Mouse (Mus musculus) kidney, adult 2 months (tissue): ENCODE data around the gene Smim4. TPM values are rescaled to one million over a fixed set of nuclear protein-coding genes. Genes with fewer than 3 reads are reported as not detected.

Source experiments
- DNase-seq: peaks from one replicate; pipeline ENCODE4 v3.0.0; 2021
- H3K27ac ChIP-seq: fragments of 200-500 bp; 2 replicates; pipeline ENCODE4 v1.5.1; 2012; ENCODE audit warnings: low read depth, low read length, control low read depth, inconsistent platforms; ENCODE audit not compliant: insufficient read depth
- H3K27me3 ChIP-seq: fragments of 200-500 bp; replicated peaks from 2 replicates; pipeline ENCODE4 v1.6.1; 2012; ENCODE audit warnings: mild to moderate bottlenecking, moderate library complexity, low read length, inconsistent platforms; ENCODE audit not compliant: control insufficient read depth, insufficient read depth
- H3K36me3 ChIP-seq: fragments of 200-500 bp; 2 replicates; pipeline ENCODE4 v1.6.1; 2012; ENCODE audit warnings: mild to moderate bottlenecking, moderate library complexity, low read length, inconsistent platforms; ENCODE audit not compliant: control insufficient read depth, insufficient read depth
- H3K4me1 ChIP-seq: fragments of 200-500 bp; 2 replicates; pipeline ENCODE4 v1.6.1; 2011; ENCODE audit warnings: low read length; ENCODE audit not compliant: control insufficient read depth, insufficient read depth
- H3K4me3 ChIP-seq: fragments of 200-500 bp; 2 replicates; pipeline ENCODE4 v1.5.1; 2011; ENCODE audit warnings: mild to moderate bottlenecking, low read depth, low read length, control low read depth; ENCODE audit not compliant: insufficient read depth
- CTCF ChIP-seq: fragments of 200-500 bp; conservative IDR thresholded peaks from 2 replicates; pipeline ENCODE4 v1.5.1; 2011; ENCODE audit warnings: low read depth, mild to moderate bottlenecking, control low read depth, low read length, moderate library complexity, mixed read lengths; ENCODE audit not compliant: insufficient read depth, insufficient read length
- POLR2A ChIP-seq: fragments of 200-500 bp; IDR thresholded peaks from one replicate; pipeline ENCODE4 v1.6.1; 2011; ENCODE audit warnings: low read depth, low read length, control low read depth
- WGBS: fragments of 180-500 bp; shearing (Covaris S2); methylation state at CpG from one replicate; pipeline ENCODE4 v1.1.7; 2018; 5-methylcytosine and 5-hydroxymethylcytosine counted together
- polyA plus RNA-seq: library from polyadenylated mRNA; depleted of rRNA; stranded (reverse); fragments of >200 nt; gene quantifications from 2 replicates; pipeline ENCODE4 v1.2.3, GENCODE M21; 2012

The Smim4 gene
- polyA plus RNA-seq, 1 experiment = 158 TPM

DNA sequence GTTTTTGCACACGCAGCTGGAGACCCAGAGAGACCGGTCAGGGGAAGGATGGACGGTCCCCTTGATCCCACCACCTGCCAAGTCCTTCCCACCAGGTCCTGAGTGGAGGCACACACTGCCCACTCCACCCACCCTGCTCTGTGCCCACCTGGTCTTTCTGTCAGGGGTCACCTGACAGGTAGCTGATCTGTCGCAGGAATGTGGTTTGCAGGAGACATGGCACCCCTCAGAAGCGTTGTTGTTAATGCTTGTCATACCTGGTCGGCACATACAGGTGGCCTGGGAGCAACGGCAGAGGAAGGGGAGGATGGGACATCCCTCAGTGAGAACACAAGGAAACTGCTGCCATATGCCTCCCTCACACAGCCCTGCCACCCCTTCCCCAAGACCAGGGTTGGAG is 32.4 kb upstream of the Smim4 start:
- Histone ChIP-seq H3K27me3 (no peaks in the 10 kb centered on the region), H3K36me3 (no peaks in the 10 kb centered on the region), H3K4me3 (no peak overlapping the region), H3K4me1 (peaks cover 2% of the 10 kb centered on the region; the same call in 1 of the 2 replicates), H3K27ac (no peak overlapping the region)
- TF ChIP-seq POLR2A (no peak), CTCF (no peak)
- 84% methylated on average over 7 of the region's 7 CpGs for WGBS
- DNase-seq = no peak

DNA sequence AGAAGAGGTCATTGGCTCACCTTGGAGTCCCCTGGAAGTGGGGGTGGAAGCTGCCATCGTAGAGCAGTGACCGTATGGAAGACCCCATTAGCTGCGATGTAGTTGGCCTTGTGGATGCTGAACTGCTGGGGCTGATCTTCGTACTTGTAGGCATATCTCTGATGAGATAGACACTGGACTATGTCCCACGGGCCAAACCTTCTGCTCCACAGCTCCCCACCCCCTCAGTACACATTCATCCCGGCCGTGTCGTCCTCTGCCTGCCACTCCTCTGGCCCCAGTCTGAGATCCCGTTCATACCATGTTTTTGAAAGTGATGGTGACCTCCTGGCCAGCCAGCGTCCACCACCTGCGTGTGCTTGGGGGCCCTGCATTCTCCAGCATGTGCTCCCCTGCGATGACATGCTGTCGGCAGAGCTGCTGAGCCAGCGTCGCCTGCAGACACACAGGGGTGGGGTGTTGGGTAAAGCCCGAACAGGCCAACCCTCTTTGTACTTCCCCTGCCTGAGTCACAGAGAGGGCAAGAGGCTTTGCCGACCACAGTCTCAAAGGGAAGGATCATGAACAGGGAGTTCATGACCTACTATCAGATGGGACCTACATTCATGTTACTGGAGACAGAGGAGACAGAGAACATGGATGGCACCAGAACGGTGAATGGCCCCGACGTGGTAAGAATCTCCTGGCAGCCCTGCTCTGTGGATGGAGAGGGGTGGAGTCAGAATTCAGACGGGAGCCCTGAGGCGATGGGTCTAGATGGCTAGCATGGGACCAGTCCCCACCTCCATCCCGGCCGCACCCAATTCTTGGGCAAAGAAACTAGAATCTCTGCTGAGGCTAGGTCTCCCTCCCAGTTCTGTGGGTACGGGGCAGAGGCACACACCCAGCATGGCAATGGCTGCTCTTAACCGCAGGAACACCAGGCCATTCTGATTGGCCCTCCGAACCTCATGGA is 31.7 kb upstream of the Smim4 start:
- no peak for DNase-seq
- TF ChIP-seq CTCF (no peak), POLR2A (no peak)
- Histone ChIP-seq H3K27me3 (no peaks in the 10 kb centered on the region), H3K36me3 (no peaks in the 10 kb centered on the region), H3K4me3 (no peak overlapping the region), H3K27ac (no peak overlapping the region), H3K4me1 (no peaks in the 10 kb centered on the region)
- 78% methylated on average over 27 of the region's 27 CpGs for WGBS

DNA sequence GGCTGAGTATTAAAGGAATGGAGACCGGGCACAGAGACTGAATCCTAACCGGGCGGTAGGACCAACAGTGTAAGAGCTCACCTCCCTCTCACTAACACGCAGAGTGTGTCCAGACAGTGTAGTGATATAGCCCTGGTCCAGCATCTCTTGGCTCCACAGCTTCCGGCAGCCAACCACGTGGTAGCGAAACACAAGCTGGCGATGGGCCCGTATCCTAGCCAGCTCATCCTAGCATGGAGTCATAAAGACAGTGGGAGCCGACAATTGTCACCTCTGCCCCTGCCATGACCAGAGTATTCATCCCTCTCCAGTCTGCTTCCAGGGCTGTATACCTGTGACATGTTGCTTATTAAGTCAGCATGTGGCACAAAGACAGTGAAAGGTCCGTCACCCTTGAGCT is 16.9 kb upstream of the Smim4 start:
- WGBS = 88% methylated on average over 11 of the region's 11 CpGs
- no peak overlapping the region for H3K27ac ChIP-seq
- no peak overlapping the region for H3K4me3 ChIP-seq
- no peaks in the 10 kb centered on the region for H3K27me3 ChIP-seq
- H3K4me1 ChIP-seq = no peaks in the 10 kb centered on the region
- no peak for TF ChIP-seq POLR2A
- TF ChIP-seq CTCF = no peak
- H3K36me3 ChIP-seq = no peaks in the 10 kb centered on the region
- no peak for DNase-seq

DNA sequence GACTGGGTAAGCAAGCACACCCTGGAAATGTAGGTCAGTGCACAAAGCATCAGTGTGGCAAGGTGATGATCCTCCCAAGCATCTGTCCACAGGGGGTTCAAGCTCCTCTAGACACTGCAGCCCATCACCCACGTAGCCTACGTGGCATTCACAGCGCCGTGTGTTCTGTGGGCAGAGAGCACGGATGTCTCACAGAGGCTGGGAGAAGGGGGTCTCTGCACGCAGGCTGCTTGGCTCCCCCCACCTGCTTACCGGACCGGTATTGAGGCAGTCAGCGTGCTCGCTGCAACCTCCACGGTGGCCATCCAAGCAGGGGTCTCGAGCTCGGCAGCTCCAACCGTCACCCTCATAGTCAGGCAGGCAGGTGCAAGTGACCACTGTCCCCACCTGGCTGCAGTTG is 12.3 kb upstream of the Smim4 start:
- no peak for DNase-seq
- 96% methylated on average over 14 of the region's 14 CpGs for WGBS
- TF ChIP-seq POLR2A (no peak), CTCF (no peak)
- no peak overlapping the region for H3K4me3 ChIP-seq
- H3K27ac ChIP-seq = no peak overlapping the region
- no peaks in the 10 kb centered on the region for H3K4me1 ChIP-seq
- no peaks in the 10 kb centered on the region for H3K36me3 ChIP-seq
- H3K27me3 ChIP-seq = no peaks in the 10 kb centered on the region

DNA sequence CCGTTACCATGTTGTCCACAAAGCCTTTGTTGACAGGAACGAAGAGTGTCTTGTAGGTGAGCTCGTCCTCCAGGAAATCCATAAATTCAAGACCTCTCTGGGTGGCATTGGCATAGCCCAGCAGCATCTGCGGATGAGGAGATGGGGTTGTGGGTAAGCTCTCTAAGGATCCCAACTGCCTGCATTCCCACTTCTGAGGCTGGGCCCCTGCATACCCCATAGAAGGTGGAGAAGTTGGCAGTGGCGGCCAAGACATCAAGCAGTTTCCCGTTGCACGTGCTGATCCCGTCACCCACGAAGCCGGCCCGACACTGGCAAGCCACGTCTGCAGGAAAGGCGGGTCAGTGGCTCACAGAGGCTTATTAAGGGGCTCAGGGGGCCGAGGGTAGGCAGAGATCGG is 11.4 kb upstream of the Smim4 start:
- 88% methylated on average over 15 of the region's 15 CpGs for WGBS
- Histone ChIP-seq H3K4me3 (no peak overlapping the region), H3K4me1 (no peaks in the 10 kb centered on the region), H3K27ac (no peak overlapping the region), H3K27me3 (no peaks in the 10 kb centered on the region), H3K36me3 (no peaks in the 10 kb centered on the region)
- TF ChIP-seq POLR2A (no peak), CTCF (no peak)
- no peak for DNase-seq

DNA sequence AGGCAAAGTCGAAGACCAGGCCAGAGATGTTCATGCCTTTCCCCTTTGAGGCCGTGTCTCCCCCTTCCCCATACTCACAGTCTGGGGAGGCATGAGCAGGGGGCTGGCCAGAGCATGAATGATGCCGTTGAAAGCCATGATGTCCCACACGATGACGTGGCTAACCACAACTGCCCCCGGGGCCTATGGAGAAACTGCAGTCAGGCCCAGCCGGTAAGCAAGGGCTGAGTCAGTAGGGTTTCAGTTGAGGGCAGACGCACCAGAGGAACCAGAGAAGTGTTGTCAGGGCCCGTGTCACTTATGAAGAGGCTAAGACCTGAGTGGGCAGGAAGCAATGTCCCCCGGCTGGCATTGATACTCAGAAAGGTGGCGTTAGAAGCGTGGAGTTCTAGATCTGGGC is 10.9 kb upstream of the Smim4 start:
- no peaks in the 10 kb centered on the region for H3K4me1 ChIP-seq
- no peak overlapping the region for H3K27ac ChIP-seq
- no peak for DNase-seq
- no peaks in the 10 kb centered on the region for H3K36me3 ChIP-seq
- no peak overlapping the region for H3K4me3 ChIP-seq
- H3K27me3 ChIP-seq = no peaks in the 10 kb centered on the region
- WGBS = 83% methylated on average over 12 of the region's 12 CpGs
- TF ChIP-seq POLR2A (no peak), CTCF (no peak)

DNA sequence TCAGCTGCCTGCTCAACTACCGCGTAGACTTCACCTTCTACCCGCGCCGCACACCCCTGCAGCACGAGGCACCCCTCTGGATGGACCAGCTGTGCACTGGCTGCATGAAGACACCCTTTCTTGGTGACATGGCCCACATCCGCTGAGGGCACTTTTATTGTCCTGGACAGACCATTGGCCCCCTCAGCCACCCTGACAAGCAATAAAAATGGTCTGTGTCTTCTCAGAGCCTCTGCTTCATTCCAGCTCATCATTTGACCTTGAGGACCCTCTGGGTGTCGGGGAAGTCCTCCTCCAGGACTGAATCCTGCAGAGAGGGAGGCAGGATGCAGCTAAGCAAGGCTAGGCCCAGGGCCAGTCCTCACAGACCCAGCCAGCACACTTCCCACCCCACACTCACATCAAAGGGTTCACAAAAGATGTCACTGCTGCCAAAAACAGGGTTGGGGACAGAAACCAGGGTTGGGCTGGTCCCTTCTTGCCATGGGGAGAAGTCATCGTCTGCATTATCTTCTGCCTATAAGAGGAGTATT is 10.2 kb upstream of the Smim4 start:
- WGBS = 86% methylated on average over 9 of the region's 9 CpGs
- no peaks in the 10 kb centered on the region for H3K4me1 ChIP-seq
- DNase-seq = no peak
- TF ChIP-seq CTCF (no peak), POLR2A (no peak)
- no peak overlapping the region for H3K27ac ChIP-seq
- H3K27me3 ChIP-seq = no peaks in the 10 kb centered on the region
- H3K36me3 ChIP-seq = no peaks in the 10 kb centered on the region
- no peak overlapping the region for H3K4me3 ChIP-seq
